Mouse (Mus musculus): ENCODE results near the gene Slc37a3. TPM values are rescaled to one million over a fixed set of nuclear protein-coding genes. Genes with fewer than 3 reads are reported as not detected.
"Not testable (repeated sequence)": the region's sequence is repeated elsewhere in the genome, so short reads cannot be mapped to it uniquely, and the experiment has no call there.

Slc37a3 gene
- total RNA-seq, 2 experiments from 2014 or later = 71.4 to 86.2 TPM

GRCm38 (mm10) chr6:39381125-39381880 is 3.8 kb upstream of the Slc37a3 start, which contains the start of gene Rab19:
Gene Rab19, plus strand, starts transcription at chr6:39381175.
- DNase-seq (ENCODE audit: extremely low spot score in 1 of 2, low spot score in 2 of 2) = no peak
- intact Hi-C loops (cut with DNase I) = no loop called here

- intact Hi-C loops (cut with DNase I) = no loop called here
- no peak for DNase-seq (ENCODE audit: extremely low spot score in 1 of 2, low spot score in 2 of 2)
Observed at GRCm38 (mm10) chr6:39380276-39380675, 2.8 kb upstream of the Slc37a3 start.

GRCm38 (mm10) chr6:39379749-39380148 is 2.3 kb upstream of the Slc37a3 start:
- no peak for DNase-seq (ENCODE audit: extremely low spot score in 1 of 2, low spot score in 2 of 2)
- intact Hi-C loops (cut with DNase I) = no loop called here

GRCm38 (mm10) chr6:39379224-39379623 is 1.7 kb upstream of the Slc37a3 start:
- DNase-seq (ENCODE audit: extremely low spot score in 1 of 2, low spot score in 2 of 2) = no peak
- intact Hi-C loops (cut with DNase I) = no loop called here

- intact Hi-C loops (cut with DNase I); DNase-seq (ENCODE audit: extremely low spot score in 1 of 2, low spot score in 2 of 2): not testable (repeated sequence)
Observed at GRCm38 (mm10) chr6:39378161-39378835, 823 bp upstream of the Slc37a3 start.

GRCm38 (mm10) chr6:39376775-39377174 is 700 bp downstream of the Slc37a3 start:
- no peak for DNase-seq (ENCODE audit: extremely low spot score in 1 of 2, low spot score in 2 of 2)
- intact Hi-C loops (cut with DNase I) = no loop called here

GRCm38 (mm10) chr6:39373301-39373955 is 4.0 kb downstream of the Slc37a3 start:
- no peak for DNase-seq (ENCODE audit: extremely low spot score in 1 of 2, low spot score in 2 of 2)
- intact Hi-C loops (cut with DNase I) = no loop called here

- intact Hi-C loops (cut with DNase I) = no loop called here
- peak in 1 of 2 experiments; percentile 25 for DNase-seq (ENCODE audit: extremely low spot score in 1 of 2, low spot score in 2 of 2)
Observed at GRCm38 (mm10) chr6:39372727-39373126, 4.7 kb downstream of the Slc37a3 start.

- DNase-seq (ENCODE audit: extremely low spot score in 1 of 2, low spot score in 2 of 2) = no peak
- intact Hi-C loops (cut with DNase I) = no loop called here
Observed at GRCm38 (mm10) chr6:39372042-39372441, 5.4 kb downstream of the Slc37a3 start.

- DNase-seq (ENCODE audit: extremely low spot score in 1 of 2, low spot score in 2 of 2) = no peak
- intact Hi-C loops (cut with DNase I) = no loop called here
Observed at GRCm38 (mm10) chr6:39369631-39370030, 7.8 kb downstream of the Slc37a3 start.

GRCm38 (mm10) chr6:39362684-39363083 is 14.8 kb downstream of the Slc37a3 start:
- intact Hi-C loops (cut with DNase I) = no loop called here
- DNase-seq (ENCODE audit: extremely low spot score in 1 of 2, low spot score in 2 of 2) = no peak

- DNase-seq (ENCODE audit: extremely low spot score in 1 of 2, low spot score in 2 of 2); intact Hi-C loops (cut with DNase I): not testable (repeated sequence)
Observed at GRCm38 (mm10) chr6:39359207-39359606, 18.3 kb downstream of the Slc37a3 start.

GRCm38 (mm10) chr6:39348946-39349345 is 28.5 kb downstream of the Slc37a3 start:
- intact Hi-C loops (cut with DNase I) = loop anchor here (5.0 kb wide), 1 partner anchor 202 kb away; no protein-coding TSS in a partner anchor
- DNase-seq (ENCODE audit: extremely low spot score in 1 of 2, low spot score in 2 of 2) = no peak

GRCm38 (mm10) chr6:39347880-39348814 is 29.3 kb downstream of the Slc37a3 start:
- intact Hi-C loops (cut with DNase I) = loop anchor here (5.0 kb wide), 1 partner anchor 201 kb away; no protein-coding TSS in a partner anchor
- peak in 1 of 2 experiments; percentile 48 for DNase-seq (ENCODE audit: extremely low spot score in 1 of 2, low spot score in 2 of 2)

GRCm38 (mm10) chr6:39346991-39347501 is 30.4 kb downstream of the Slc37a3 start:
- intact Hi-C loops (cut with DNase I) = loop anchor here (5.0 kb wide), 1 partner anchor 200 kb away; no protein-coding TSS in a partner anchor
- peak in 1 of 2 experiments; percentile 44 for DNase-seq (ENCODE audit: extremely low spot score in 1 of 2, low spot score in 2 of 2)

GRCm38 (mm10) chr6:39345430-39345829 is 32.0 kb downstream of the Slc37a3 start:
- intact Hi-C loops (cut with DNase I) = loop anchor here (5.0 kb wide), 1 partner anchor 198 kb away; no protein-coding TSS in a partner anchor
- no peak for DNase-seq (ENCODE audit: extremely low spot score in 1 of 2, low spot score in 2 of 2)

GRCm38 (mm10) chr6:39344020-39344419 is 33.5 kb downstream of the Slc37a3 start:
- intact Hi-C loops (cut with DNase I) = loop anchor here (5.0 kb wide), 1 partner anchor 137 kb away; the partner anchor contains the start of gene Kdm7a

GRCm38 (mm10) chr6:39341798-39342197 is 35.7 kb downstream of the Slc37a3 start:
- intact Hi-C loops (cut with DNase I) = loop anchor here (5.0 kb wide), 1 partner anchor 134 kb away; the partner anchor contains the start of gene Kdm7a

More at GRCm38 (mm10) chr6:39344020-39344419, 33.5 kb downstream of the Slc37a3 start:
- peak; percentile 49 to 82 for DNase-seq (ENCODE audit: extremely low spot score in 1 of 2, low spot score in 2 of 2)

More at GRCm38 (mm10) chr6:39341798-39342197, 35.7 kb downstream of the Slc37a3 start:
- DNase-seq (ENCODE audit: extremely low spot score in 1 of 2, low spot score in 2 of 2) = no peak

All from left cerebral cortex, postnatal 10 days (tissue).